Mouse (Mus musculus) brain, embryonic 18.5 days (tissue): ENCODE measurements around the gene Cacna1g.

Source experiments
- DNase-seq: peaks from one replicate; pipeline ENCODE4 v3.0.0-alpha.2; 2012; ENCODE audit warnings: low read depth, low spot score

The Cacna1g gene

GRCm38 (mm10) chr11:94361166-94361870 is 112.7 kb downstream of the Cacna1g start:
- no peak for DNase-seq

- DNase-seq, result no peak
Observed at GRCm38 (mm10) chr11:94359168-94359567, 114.8 kb downstream of the Cacna1g start.
